Mouse (Mus musculus): Measurements from ENCODE around the gene Onecut3.

- TF ChIP-seq CHD2 (IDR thresholded peaks at IDR 0.05; ENCODE audit: low read depth, low read length) (no peak), HCFC1 (IDR thresholded peaks at IDR 0.05; ENCODE audit: borderline replicate concordance, insufficient read depth, low read length) (no peak)
Observed at GRCm38 (mm10) chr10:80445898-80446601, 48.6 kb upstream of the Onecut3 start.

Measured in ES-E14 (cell line).